Mouse (Mus musculus) liver, embryonic 13.5 days (tissue): ENCODE measurements around the gene Kdm5b. TPM values are rescaled to one million over a fixed set of nuclear protein-coding genes. Genes with fewer than 3 reads are reported as not detected.

Experiments
- ATAC-seq: fragments of 200-750 bp; cut with Nextera tagmentation; 2 replicates; pipeline ENCODE4 v1.8.0; 2017; ENCODE audit warnings: low read depth, mild to moderate bottlenecking, moderate number of reproducible peaks, moderate library complexity
- DNase-seq: peaks from one replicate; pipeline ENCODE4 v3.0.0; 2022
- H3K27ac ChIP-seq: fragments of 300-500 bp; sonication (generic); 2 replicates; pipeline ENCODE4 v1.5.1; 2015; ENCODE audit warnings: moderate library complexity, mild to moderate bottlenecking, inconsistent platforms
- H3K27me3 ChIP-seq: fragments of 300-500 bp; sonication (generic); 2 replicates; pipeline ENCODE4 v1.6.1; 2015; ENCODE audit warnings: mild to moderate bottlenecking, inconsistent platforms
- H3K36me3 ChIP-seq: fragments of 300-500 bp; sonication (generic); 2 replicates; pipeline ENCODE4 v1.6.1; 2015; ENCODE audit warnings: mild to moderate bottlenecking, inconsistent platforms
- H3K4me1 ChIP-seq: fragments of 300-500 bp; sonication (generic); replicated peaks from 2 replicates; pipeline ENCODE4 v1.6.1; 2015; ENCODE audit warnings: inconsistent platforms
- H3K4me2 ChIP-seq: fragments of 300-500 bp; sonication (generic); 2 replicates; pipeline ENCODE4 v1.6.1; 2015; ENCODE audit warnings: inconsistent platforms, mild to moderate bottlenecking, moderate library complexity
- H3K4me3 ChIP-seq: fragments of 300-500 bp; sonication (generic); replicated peaks from 2 replicates; pipeline ENCODE4 v1.5.1; 2015; ENCODE audit warnings: mild to moderate bottlenecking, inconsistent platforms
- H3K9ac ChIP-seq: fragments of 300-500 bp; sonication (generic); 2 replicates; pipeline ENCODE4 v1.6.1; 2015; ENCODE audit warnings: mild to moderate bottlenecking, inconsistent platforms
- H3K9me3 ChIP-seq: fragments of 300-500 bp; sonication (generic); replicated peaks from 2 replicates; pipeline ENCODE4 v1.6.1; 2016; ENCODE audit warnings: inconsistent platforms
- WGBS: fragments of 180-500 bp; shearing (Covaris S2); methylation state at CpG from one replicate; pipeline ENCODE4 v1.1.7; 2015; ENCODE audit not compliant: insufficient replicate concordance; 5-methylcytosine and 5-hydroxymethylcytosine counted together
- polyA plus RNA-seq: library from polyadenylated mRNA; unstranded; fragments of >200 nt; fragmentation: Nextera tagmentation; extraction: Ambion mirVana; gene quantifications from 2 replicates; pipeline ENCODE4 v1.2.1, GENCODE M21; 2015

Gene Kdm5b
- polyA plus RNA-seq, 1 experiment from 2014 or later, result 7.7 TPM

DNA sequence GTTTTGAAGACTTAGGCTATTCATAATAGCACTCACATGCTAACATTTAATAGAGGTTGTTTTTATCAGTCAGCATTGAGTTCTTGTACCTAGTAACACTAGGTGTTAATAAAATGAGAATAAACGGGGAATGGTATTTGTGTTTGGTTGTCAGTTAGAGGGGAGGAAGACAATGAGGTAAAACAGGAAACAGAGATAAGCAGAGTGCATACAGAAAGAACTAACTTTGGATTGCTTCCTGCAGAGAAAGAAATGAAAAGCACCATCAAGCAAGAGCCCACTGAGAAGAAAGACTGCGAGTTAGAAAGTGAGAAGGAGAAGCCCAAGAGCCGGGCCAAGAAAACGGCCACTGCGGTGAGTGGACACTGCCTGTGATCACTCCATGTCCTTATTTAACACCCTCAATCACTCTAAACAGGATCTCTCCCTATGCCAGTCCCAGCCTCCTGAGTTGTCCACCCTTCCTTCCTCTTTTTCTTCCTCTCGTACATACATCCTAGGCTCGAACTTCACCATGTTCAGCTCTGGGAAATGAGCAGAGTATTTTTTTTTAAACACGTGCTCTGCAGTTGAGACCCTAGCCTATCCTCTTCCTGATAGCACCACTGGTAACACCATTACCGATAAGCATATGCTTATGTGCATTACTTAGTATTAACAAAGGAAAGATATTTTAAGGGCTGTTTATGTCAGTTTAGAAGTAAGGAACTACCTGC is 37.5 kb downstream of the Kdm5b start:
- Histone ChIP-seq H3K36me3 (peaks cover 37% of the 10 kb centered on the region), H3K4me3 (no peak overlapping the region), H3K27ac (no peak overlapping the region), H3K9ac (no peak overlapping the region), H3K4me2 (no peak overlapping the region), H3K4me1 (peaks cover 12% of the 10 kb centered on the region), H3K9me3 (no peaks in the 10 kb centered on the region), H3K27me3 (no peaks in the 10 kb centered on the region)
- WGBS, result 27% methylated on average over 9 of the region's 9 CpGs
- ATAC-seq (no peak), DNase-seq (no peak)

DNA sequence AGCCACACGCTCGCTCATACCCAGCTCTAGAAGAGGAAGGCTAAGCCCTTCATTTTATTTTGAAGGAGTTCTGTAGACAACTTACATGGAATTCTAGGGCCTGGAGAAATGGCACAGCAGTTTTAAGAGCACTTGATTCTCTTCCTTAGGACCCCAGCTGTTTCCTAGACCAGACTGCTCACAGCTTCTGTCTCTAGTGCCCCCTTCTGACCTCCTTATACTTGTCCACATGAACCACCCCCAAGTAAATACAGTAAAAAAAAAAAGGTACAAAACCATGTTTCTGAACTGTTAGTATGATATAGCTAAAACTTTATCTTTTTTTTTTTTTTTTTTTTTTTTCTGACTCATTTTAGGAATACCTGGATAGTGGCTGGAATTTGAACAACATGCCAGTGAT is 44.1 kb downstream of the Kdm5b start:
- no peak overlapping the region for H3K4me3 ChIP-seq
- peaks cover 40% of the 10 kb centered on the region for H3K36me3 ChIP-seq
- 84% methylated on average over 2 of the region's 2 CpGs for WGBS
- no peaks in the 10 kb centered on the region for H3K9me3 ChIP-seq
- H3K27me3 ChIP-seq, result no peaks in the 10 kb centered on the region
- H3K27ac ChIP-seq, result no peak overlapping the region
- DNase-seq (no peak), ATAC-seq (no peak)
- no peak overlapping the region for H3K9ac ChIP-seq
- no peaks in the 10 kb centered on the region for H3K4me1 ChIP-seq
- no peak overlapping the region for H3K4me2 ChIP-seq

DNA sequence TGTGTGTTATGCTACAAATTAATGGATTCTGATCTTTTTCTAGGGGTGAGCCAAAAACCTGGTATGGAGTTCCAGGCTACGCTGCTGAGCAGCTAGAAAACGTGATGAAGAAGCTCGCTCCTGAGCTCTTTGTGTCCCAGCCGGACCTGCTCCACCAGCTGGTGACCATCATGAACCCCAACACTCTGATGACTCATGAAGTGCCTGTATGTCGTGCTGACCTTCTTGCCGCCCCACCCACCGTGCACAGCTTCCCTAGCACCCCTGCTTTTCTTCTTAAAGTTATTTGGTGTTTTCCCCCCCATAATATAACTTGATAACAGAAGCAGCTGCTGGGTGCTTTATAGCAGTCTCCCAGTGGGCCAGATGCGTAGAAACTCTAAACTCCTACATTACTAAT is 45.7 kb downstream of the Kdm5b start:
- DNase-seq, result no peak
- 75% methylated on average over 8 of the region's 8 CpGs for WGBS
- peaks cover 42% of the 10 kb centered on the region for H3K36me3 ChIP-seq

DNA sequence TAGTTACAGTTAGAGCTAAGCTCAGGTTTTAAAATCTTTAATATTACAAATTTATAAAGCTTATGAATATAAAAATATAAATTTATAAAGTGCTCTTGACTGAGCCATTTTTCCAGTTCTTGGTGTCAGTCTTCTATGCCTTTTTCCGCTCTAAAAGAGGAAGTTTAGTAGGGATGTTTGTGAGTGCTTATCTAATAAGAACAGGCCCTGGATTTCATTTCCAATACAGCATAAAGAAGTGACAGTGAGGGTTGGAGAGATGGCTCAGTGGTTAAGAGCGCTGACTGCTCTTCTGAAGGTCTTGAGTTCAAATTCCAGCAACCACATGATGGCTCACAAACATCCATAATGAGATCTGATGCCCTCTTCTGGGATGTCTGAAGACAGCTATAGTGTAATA is 46.4 kb downstream of the Kdm5b start:
- H3K9me3 ChIP-seq, result no peaks in the 10 kb centered on the region
- peaks cover 37% of the 10 kb centered on the region for H3K36me3 ChIP-seq
- H3K4me1 ChIP-seq, result no peaks in the 10 kb centered on the region
- H3K4me3 ChIP-seq, result no peak overlapping the region
- H3K4me2 ChIP-seq, result no peak overlapping the region
- DNase-seq, result no peak
- no peaks in the 10 kb centered on the region for H3K27me3 ChIP-seq
- no peak overlapping the region for H3K27ac ChIP-seq
- no peak overlapping the region for H3K9ac ChIP-seq
- no peak for ATAC-seq
- whole genome bisulfite sequencing, result 58% methylated on average over 2 of the region's 2 CpGs

More for the DNA sequence above, 45.7 kb downstream of the Kdm5b start:
- Histone ChIP-seq H3K4me3 (no peak overlapping the region), H3K4me2 (no peak overlapping the region), H3K27me3 (no peaks in the 10 kb centered on the region), H3K9ac (no peak overlapping the region), H3K27ac (no peak overlapping the region), H3K4me1 (no peaks in the 10 kb centered on the region), H3K9me3 (no peaks in the 10 kb centered on the region)
- no peak for ATAC-seq

DNA sequence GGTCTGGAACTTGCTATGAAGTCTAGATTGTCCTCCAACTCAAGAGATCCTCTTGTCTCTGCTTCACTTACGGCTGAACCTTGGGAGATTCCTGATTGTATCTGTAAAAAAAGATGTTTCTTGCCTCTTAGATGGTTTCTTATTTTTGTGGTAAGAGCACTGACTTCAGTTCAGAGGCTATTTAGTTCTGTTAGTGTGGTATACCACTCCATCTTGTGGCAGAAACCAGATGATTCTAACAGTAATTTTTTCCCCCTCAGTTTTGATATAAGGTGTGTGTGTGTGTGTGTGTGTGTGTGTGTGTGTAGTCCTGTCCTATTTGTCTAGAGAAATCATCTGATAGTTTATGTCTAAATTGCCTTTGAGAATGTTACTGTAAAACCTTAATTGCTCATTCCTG is 47.3 kb downstream of the Kdm5b start:
- DNase-seq, result no peak

DNA sequence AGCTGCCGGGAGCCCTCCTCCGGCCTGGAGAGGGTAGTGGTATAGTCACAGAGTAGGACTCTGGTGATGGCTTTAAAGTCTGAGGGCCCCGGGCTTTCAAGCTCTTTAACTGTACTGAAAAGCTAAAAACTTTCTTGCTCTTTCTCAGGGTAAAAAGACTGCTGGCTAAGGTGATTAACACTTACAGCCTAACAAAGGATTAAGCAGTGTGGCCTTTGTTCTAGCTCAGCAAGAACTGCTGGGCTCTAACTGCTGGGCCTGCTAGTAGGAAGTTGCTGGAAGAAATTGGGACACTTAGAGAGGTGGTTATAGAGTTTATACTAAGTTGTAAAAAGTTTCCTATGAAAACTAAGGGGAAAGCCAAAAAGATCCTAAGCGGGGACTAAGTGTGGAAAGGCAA is 49.2 kb downstream of the Kdm5b start:
- WGBS, result 82% methylated on average over 4 of the region's 4 CpGs
- Histone ChIP-seq H3K36me3 (peaks cover 40% of the 10 kb centered on the region), H3K27ac (no peak overlapping the region), H3K4me3 (no peak overlapping the region), H3K4me1 (peaks cover 2% of the 10 kb centered on the region; the same call in 1 of the 2 replicates), H3K27me3 (no peaks in the 10 kb centered on the region), H3K9ac (no peak overlapping the region), H3K4me2 (no peak overlapping the region), H3K9me3 (no peaks in the 10 kb centered on the region)
- ATAC-seq (no peak), DNase-seq (no peak)

More for the DNA sequence above, 47.3 kb downstream of the Kdm5b start:
- Histone ChIP-seq H3K4me2 (no peak overlapping the region), H3K27me3 (no peaks in the 10 kb centered on the region), H3K9me3 (no peaks in the 10 kb centered on the region), H3K36me3 (peaks cover 35% of the 10 kb centered on the region), H3K4me3 (no peak overlapping the region), H3K27ac (no peak overlapping the region), H3K4me1 (no peaks in the 10 kb centered on the region), H3K9ac (no peak overlapping the region)
- no peak for ATAC-seq
- WGBS, result 69% methylated on average over 1 of the region's 1 CpGs

DNA sequence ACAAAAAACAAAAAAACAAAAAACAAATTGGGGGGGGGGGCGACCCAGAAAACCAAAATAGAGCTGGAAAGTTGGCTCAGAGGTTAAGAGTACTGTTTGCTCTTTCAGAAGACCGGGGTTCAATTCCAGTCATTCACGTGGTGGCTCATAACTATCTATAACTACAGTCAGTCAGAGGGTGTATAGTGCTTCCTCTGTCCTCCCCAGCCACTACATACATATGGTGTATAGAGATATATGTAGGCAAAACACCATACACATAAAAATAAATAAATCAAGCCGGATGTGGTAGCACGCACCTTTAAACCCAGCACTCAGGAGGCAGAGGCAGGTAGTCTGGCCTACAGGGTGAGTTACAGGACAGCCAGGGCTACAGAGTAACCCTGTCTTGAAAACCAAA is 54.6 kb downstream of the Kdm5b start:
- Histone ChIP-seq H3K9me3 (no peaks in the 10 kb centered on the region), H3K4me2 (no peak overlapping the region), H3K27ac (peak overlapping the region; percentile 66), H3K36me3 (peaks cover 40% of the 10 kb centered on the region), H3K4me1 (peaks cover 15% of the 10 kb centered on the region), H3K4me3 (no peak overlapping the region), H3K9ac (no peak overlapping the region), H3K27me3 (no peaks in the 10 kb centered on the region)
- WGBS, result 57% methylated on average over 5 of the region's 5 CpGs
- no peak for DNase-seq
- ATAC-seq, result peak; percentile 73

DNA sequence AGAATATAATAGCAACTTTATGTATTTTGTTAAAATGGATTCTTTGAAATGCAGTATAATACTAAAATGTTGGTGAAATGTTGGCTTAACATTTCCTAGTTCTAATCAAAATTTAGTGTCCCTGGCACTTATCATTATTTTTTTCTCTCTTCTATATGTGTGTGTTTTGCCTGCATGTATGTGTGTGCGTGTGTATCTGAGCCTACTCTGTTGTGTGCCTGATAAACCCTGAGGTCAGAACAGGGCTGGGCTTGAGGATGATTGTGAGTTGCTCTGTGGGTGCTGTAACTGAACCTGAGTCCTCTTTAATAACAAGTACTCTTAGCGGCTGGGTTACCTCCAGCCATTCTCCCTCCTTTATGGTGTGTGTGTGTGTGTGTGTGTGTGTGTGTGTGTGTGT is 55.0 kb downstream of the Kdm5b start:
- no peak overlapping the region; the same call in 1 of the 2 replicates for H3K9ac ChIP-seq
- peak overlapping the region; percentile 67 for H3K27ac ChIP-seq
- WGBS, result 39% methylated on average over 2 of the region's 2 CpGs
- H3K4me2 ChIP-seq, result no peak overlapping the region
- ATAC-seq, result peak; percentile 95
- DNase-seq, result peak; percentile 47
- H3K36me3 ChIP-seq, result peaks cover 44% of the 10 kb centered on the region
- no peaks in the 10 kb centered on the region for H3K27me3 ChIP-seq
- no peak overlapping the region for H3K4me3 ChIP-seq
- H3K4me1 ChIP-seq, result peaks cover 15% of the 10 kb centered on the region
- H3K9me3 ChIP-seq, result no peaks in the 10 kb centered on the region

DNA sequence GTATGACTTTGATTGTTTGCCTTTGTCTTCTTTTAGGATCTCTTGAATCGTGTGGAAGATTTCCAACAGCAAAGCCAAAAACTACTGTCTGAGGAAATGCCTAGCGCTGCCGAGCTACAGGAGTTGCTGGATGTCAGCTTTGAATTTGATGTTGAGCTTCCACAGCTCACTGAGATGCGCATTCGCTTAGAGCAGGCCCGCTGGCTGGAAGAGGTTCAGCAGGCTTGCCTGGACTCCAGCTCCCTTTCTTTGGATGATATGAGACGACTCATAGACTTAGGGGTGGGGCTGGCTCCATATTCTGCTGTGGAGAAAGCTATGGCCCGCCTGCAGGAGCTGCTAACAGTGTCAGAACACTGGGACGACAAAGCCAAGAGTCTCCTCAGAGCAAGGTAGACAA is 57.7 kb downstream of the Kdm5b start:
- 83% methylated on average over 9 of the region's 9 CpGs for WGBS
- H3K4me1 ChIP-seq, result peaks cover 15% of the 10 kb centered on the region
- no peak overlapping the region for H3K4me3 ChIP-seq
- H3K36me3 ChIP-seq, result peaks cover 59% of the 10 kb centered on the region
- no peaks in the 10 kb centered on the region for H3K9me3 ChIP-seq
- H3K27ac ChIP-seq, result no peak overlapping the region
- no peaks in the 10 kb centered on the region for H3K27me3 ChIP-seq
- no peak for DNase-seq
- no peak overlapping the region for H3K9ac ChIP-seq
- H3K4me2 ChIP-seq, result no peak overlapping the region
- ATAC-seq, result no peak

DNA sequence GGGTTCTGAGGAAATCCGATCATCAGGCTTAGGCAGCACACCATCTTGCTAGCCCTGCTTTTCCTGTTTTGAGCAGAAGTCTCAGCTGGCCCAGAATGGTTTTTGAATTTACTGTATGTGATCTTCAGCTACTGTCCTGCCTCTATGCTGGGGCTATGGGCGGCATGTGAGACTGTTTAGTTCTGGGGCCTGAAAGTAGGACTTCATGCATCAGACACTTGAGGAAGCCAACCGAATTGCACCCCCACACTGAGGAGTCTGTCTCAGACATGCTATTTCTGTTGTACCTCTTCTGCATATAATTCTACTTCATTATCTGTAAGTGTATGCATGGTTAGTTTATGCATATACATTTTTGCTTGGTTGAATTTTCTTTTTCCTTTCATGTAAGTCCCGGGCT is 65.4 kb downstream of the Kdm5b start:
- DNase-seq (no peak), ATAC-seq (no peak)
- Histone ChIP-seq H3K9me3 (no peaks in the 10 kb centered on the region), H3K4me2 (no peak overlapping the region), H3K4me1 (peaks cover 13% of the 10 kb centered on the region), H3K27me3 (no peaks in the 10 kb centered on the region), H3K9ac (no peak overlapping the region), H3K4me3 (no peak overlapping the region), H3K36me3 (peaks cover 67% of the 10 kb centered on the region), H3K27ac (no peak overlapping the region)
- 84% methylated on average over 4 of the region's 4 CpGs for WGBS

DNA sequence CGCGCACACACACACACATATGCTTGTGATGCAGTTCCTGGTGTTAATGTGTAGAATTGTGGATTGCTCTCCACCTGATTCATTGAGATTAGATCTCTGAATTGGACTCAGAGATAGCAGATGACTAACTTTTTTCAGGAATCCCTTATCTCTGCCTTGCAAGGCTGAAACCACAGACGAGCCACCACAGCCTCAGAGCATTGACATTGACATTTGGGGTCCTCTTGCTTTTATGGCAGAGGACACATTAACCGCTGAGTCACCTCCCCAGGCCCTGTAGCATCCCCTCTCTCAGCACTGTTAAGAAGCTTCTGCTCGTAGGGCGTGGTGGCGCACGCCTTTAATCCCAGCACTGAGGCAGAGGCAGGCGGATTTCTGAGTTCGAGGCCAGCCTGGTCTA is 69.5 kb downstream of the Kdm5b start:
- 58% methylated on average over 10 of the region's 10 CpGs for WGBS
- no peak overlapping the region for H3K27ac ChIP-seq
- H3K4me2 ChIP-seq, result no peak overlapping the region
- DNase-seq (no peak), ATAC-seq (peak; percentile 36; the same call in 1 of the 2 replicates)
- H3K36me3 ChIP-seq, result peaks cover 58% of the 10 kb centered on the region
- H3K9me3 ChIP-seq, result no peaks in the 10 kb centered on the region
- no peak overlapping the region for H3K9ac ChIP-seq
- H3K27me3 ChIP-seq, result no peaks in the 10 kb centered on the region
- H3K4me1 ChIP-seq, result peaks cover 13% of the 10 kb centered on the region
- H3K4me3 ChIP-seq, result no peak overlapping the region

DNA sequence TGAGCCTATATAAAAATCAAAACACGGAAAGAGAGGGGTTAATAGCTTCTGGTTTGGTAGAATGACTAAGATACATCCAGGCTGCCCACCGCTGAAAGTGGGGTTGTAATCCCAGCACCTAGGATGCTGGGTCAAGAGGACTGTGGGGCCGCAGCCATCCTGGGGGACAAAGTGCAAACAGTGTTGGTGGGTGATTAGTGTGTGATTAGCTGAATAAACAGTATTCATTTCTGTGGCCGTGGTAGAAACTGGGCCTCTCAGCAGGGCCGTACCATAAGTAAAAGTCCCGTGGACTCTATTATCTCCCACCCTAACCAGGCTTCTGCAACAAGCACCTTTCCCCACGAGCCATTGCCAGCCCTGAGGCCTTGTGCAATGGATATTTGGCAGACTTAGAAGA is 74.3 kb downstream of the Kdm5b start:
- H3K4me1 ChIP-seq, result peaks cover 10% of the 10 kb centered on the region
- DNase-seq, result no peak
- H3K9ac ChIP-seq, result no peak overlapping the region
- no peak overlapping the region for H3K27ac ChIP-seq
- ATAC-seq, result no peak
- H3K27me3 ChIP-seq, result peaks cover 14% of the 10 kb centered on the region; the same call in 1 of the 2 replicates
- no peak overlapping the region for H3K4me3 ChIP-seq
- 64% methylated on average over 7 of the region's 7 CpGs for WGBS
- H3K36me3 ChIP-seq, result peaks cover 26% of the 10 kb centered on the region
- no peaks in the 10 kb centered on the region for H3K9me3 ChIP-seq
- no peak overlapping the region for H3K4me2 ChIP-seq
